Mouse (Mus musculus) megakaryocyte progenitor cell, adult 5-6 weeks (primary cell): ENCODE results near the gene Tas2r105. TPM values are rescaled to one million over a fixed set of nuclear protein-coding genes. Genes with fewer than 3 reads are reported as not detected.

Experiments used
- ATAC-seq: replicated peaks from 2 replicates; pipeline ENCODE4 v1.8.0; 2016; ENCODE audit warnings: mild to moderate bottlenecking, moderate TSS enrichment, inconsistent platforms; ENCODE audit not compliant: poor library complexity
- total RNA-seq, 2 experiments: library from RNA; stranded (forward) in 1 of 2; stranded (reverse) in 1 of 2; fragments of 157-497, 149-512 nt in 1 of 2; fragments of 200-1000 nt in 1 of 2; gene quantifications; 2 replicates each; pipeline versions ENCODE4 v1.2.3 to v1.2.4; 2015 to 2017

Tas2r105 gene
- not detected in 2 replicates for total RNA-seq (2015)
- not detected in 2 replicates for total RNA-seq (2017)

DNA sequence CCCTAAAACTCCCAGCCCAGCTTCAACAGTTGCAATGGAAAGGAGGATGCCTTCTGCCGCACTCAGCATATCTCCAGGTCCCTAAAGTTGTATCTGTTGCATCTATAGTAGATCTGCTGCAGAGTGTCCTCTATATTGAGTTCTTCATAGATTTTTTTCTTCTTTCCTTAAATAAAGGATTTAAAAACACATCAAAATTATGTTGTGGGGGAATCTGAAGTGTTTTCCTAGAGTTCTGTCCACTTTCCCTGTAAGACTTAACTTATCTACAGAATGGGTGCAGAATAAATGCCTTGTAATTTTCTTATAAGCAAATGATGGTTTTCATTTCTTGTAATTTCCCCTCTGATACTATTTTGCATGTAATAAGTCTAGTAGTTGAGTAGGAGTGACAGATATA lies at the start of gene Tas2r105:
Gene Tas2r105 (minus strand): TSS at position 101 of the 400 bp plus-strand sequence.
- ATAC-seq = no peak

DNA sequence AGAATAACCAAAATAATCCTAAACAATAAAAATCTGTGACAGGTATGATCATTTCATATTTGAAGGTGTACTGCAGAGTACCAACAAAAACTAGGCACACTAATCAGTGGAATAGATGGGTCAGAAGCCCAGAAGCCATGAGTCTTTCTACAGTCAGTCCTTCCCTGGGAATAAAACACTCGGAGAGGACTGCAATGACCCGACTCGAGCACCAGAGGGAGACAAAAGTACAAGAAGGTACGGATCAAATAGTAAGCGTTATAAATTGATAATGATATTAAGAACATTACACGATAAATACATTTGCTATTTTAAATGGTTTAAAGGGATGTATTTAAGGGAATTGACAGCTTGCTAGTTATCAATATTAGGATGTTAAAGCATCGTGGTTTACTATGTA lies 25.5 kb upstream of the Tas2r105 start:
- ATAC-seq = peak; percentile 70

DNA sequence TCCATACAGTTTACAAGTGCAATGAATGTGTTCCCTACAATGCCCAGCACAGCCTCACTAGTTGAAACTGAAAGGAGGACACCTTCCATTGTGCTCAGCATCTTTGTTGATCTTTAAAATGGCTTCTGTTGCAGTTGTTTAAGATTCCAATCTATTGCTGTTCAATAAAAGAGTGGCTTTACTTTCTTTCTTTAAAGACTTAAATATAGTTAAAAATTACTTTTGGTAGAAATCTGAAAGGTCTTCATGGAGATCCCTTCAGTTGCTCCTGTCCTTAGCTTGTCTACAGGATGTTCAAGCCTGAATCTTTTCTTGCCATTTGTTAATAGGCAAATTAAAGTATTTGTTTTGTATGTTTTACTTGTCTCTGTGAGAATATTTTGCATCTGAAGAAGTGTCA lies 2.7 kb upstream of the Tas2r105 start, which contains the start of gene Tas2r114:
Gene Tas2r114 (minus strand): TSS at position 101 of the 400 bp plus-strand sequence.
- no peak for ATAC-seq

DNA sequence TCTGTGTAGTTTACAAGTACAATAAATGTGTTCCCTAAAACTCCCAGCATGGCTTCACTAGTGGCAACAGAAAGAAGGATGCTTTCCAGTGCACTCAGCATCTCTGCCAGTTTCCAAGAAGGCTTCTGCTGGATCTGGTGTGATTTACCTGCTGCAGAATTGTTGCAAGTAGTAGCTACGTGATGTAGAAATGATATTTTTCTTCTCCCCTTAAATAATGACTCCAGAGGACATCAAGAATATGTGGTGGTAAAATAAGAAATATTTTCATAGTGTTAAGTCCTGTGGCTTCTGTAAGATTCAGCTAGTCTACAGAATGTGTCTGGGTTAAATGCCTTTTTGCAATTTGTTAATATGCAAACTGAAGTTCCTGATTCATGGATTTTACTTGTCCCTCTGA lies 1.7 kb downstream of the Tas2r105 start, which contains the start of gene Tas2r104:
Gene Tas2r104 (minus strand): TSS at position 101 of the 400 bp plus-strand sequence.
- ATAC-seq = no peak

DNA sequence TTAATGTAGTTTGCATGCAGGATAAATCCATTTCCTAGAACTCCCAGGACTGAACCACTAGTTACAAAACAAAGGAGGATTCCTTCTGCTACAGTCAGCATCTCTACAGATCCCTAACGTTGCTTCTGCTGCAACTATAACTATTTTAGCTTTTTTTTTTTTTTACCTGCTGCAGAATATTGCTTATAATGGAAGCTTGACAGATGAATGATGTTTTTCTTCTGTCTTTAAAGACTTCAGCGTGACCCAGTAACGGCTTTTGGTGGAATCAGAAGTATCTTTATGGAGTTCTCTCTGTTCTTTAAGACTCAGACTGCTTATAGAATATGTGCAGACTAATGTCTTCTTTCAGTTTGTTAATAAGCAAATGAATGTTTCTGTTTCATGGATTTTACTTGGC lies 8.5 kb downstream of the Tas2r105 start, which contains the start of gene Tas2r106:
Gene Tas2r106 (minus strand): TSS at position 101 of the 400 bp plus-strand sequence.
- ATAC-seq = no peak

DNA sequence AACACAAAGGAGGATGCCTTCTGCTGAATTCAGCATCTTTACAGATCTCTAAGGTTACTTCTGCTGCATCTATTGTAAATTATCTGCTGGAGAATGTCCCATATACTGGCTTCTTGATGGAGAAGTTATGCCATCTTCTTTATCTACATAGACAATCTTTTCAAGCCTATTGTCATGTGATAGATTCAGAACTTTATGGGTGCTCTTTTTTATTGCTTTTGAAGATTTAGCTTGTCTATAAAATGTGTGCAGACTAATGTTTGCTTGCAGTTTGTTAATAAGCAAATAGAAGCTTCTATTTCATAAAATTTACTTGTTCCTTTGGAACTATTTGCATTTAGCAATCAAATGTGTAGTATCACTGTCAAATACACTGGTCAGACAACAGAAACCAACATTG lies 27.2 kb downstream of the Tas2r105 start, which contains the start of gene Tas2r107:
Gene Tas2r107 (minus strand): TSS at position 101 of the 400 bp plus-strand sequence.
- ATAC-seq = no peak

Other genes starting within 250 kb of the Tas2r105 start
- not detected in 2 replicates for gene 5430401F13Rik, start 201.1 kb downstream of the Tas2r105 start, total RNA-seq (2015)
- gene 5430401F13Rik, start 201.1 kb downstream of the Tas2r105 start, total RNA-seq (2017) = not detected in 2 replicates
- gene Gm6619, start 201.1 kb downstream of the Tas2r105 start, total RNA-seq (2015) = not detected in 2 replicates
- not detected in 2 replicates for gene Gm6619, start 201.1 kb downstream of the Tas2r105 start, total RNA-seq (2017)
- gene Tas2r130, start 56.6 kb downstream of the Tas2r105 start, total RNA-seq (2015) = not detected in 2 replicates
- not detected in 2 replicates for gene Tas2r130, start 56.6 kb downstream of the Tas2r105 start, total RNA-seq (2017)
- not detected in 2 replicates for gene Tas2r107, start 27.3 kb downstream of the Tas2r105 start, total RNA-seq (2015)
- gene Tas2r107, start 27.3 kb downstream of the Tas2r105 start, total RNA-seq (2017) = not detected in 2 replicates
- not detected in 2 replicates for gene Tas2r106, start 8.6 kb downstream of the Tas2r105 start, total RNA-seq (2015)
- not detected in 2 replicates for gene Tas2r106, start 8.6 kb downstream of the Tas2r105 start, total RNA-seq (2017)
- not detected in 2 replicates for gene Tas2r104, start 1.8 kb downstream of the Tas2r105 start, total RNA-seq (2015)
- gene Tas2r104, start 1.8 kb downstream of the Tas2r105 start, total RNA-seq (2017) = not detected in 2 replicates
- not detected in 2 replicates for gene Tas2r114, start 2.6 kb upstream of the Tas2r105 start, total RNA-seq (2015)
- not detected in 2 replicates for gene Tas2r114, start 2.6 kb upstream of the Tas2r105 start, total RNA-seq (2017)